Mouse (Mus musculus): ENCODE results near the gene Pla2g15.
"Not testable (repeated sequence)": the region's sequence is repeated elsewhere in the genome, so short reads cannot be mapped to it uniquely, and the experiment has no call there.

Gene Pla2g15

GRCm38 (mm10) chr8:106169017-106169933 is 19.1 kb downstream of the Pla2g15 start:
- peak; percentile 28 for DNase-seq (ENCODE audit: low spot score)

GRCm38 (mm10) chr8:106169934-106170480 is 19.8 kb downstream of the Pla2g15 start:
- DNase-seq (ENCODE audit: low spot score) = no peak

GRCm38 (mm10) chr8:106173566-106173965 is 23.4 kb downstream of the Pla2g15 start:
- no peak for DNase-seq (ENCODE audit: low spot score)

GRCm38 (mm10) chr8:106176891-106177290 is 26.7 kb downstream of the Pla2g15 start:
- DNase-seq (ENCODE audit: low spot score) = no peak

GRCm38 (mm10) chr8:106177594-106177993 is 27.4 kb downstream of the Pla2g15 start:
- no peak for DNase-seq (ENCODE audit: low spot score)

- no peak for DNase-seq (ENCODE audit: low spot score)
Observed at GRCm38 (mm10) chr8:106178428-106178827, 28.2 kb downstream of the Pla2g15 start.

GRCm38 (mm10) chr8:106185628-106186270 is 35.5 kb downstream of the Pla2g15 start:
- no peak for DNase-seq (ENCODE audit: low spot score)

- no peak for DNase-seq (ENCODE audit: low spot score)
Observed at GRCm38 (mm10) chr8:106186394-106186793, 36.2 kb downstream of the Pla2g15 start.

GRCm38 (mm10) chr8:106189162-106189561 is 39.0 kb downstream of the Pla2g15 start:
- DNase-seq (ENCODE audit: low spot score) = no peak

GRCm38 (mm10) chr8:106191639-106192038 is 41.4 kb downstream of the Pla2g15 start:
- DNase-seq (ENCODE audit: low spot score) = peak; percentile 44

- DNase-seq (ENCODE audit: low spot score) = no peak
Observed at GRCm38 (mm10) chr8:106193162-106193561, 43.0 kb downstream of the Pla2g15 start.

GRCm38 (mm10) chr8:106194062-106194461 is 43.9 kb downstream of the Pla2g15 start:
- no peak for DNase-seq (ENCODE audit: low spot score)

GRCm38 (mm10) chr8:106198741-106199140 is 48.5 kb downstream of the Pla2g15 start:
- DNase-seq (ENCODE audit: low spot score) = peak; percentile 28

GRCm38 (mm10) chr8:106199596-106199995 is 49.4 kb downstream of the Pla2g15 start:
- DNase-seq (ENCODE audit: low spot score) = not testable (repeated sequence)

- DNase-seq (ENCODE audit: low spot score) = peak; percentile 48
Observed at GRCm38 (mm10) chr8:106210035-106210731, 60.0 kb downstream of the Pla2g15 start.

GRCm38 (mm10) chr8:106210821-106211345 is 60.7 kb downstream of the Pla2g15 start, which contains the start of the genes Slc7a6os and Prmt7:
Gene Slc7a6os, minus strand, starts transcription at chr8:106210935.
Gene Prmt7, plus strand, starts transcription at chr8:106210936.
- peak; percentile 90 for DNase-seq (ENCODE audit: low spot score)

GRCm38 (mm10) chr8:106211421-106211820 is 61.2 kb downstream of the Pla2g15 start:
- no peak for DNase-seq (ENCODE audit: low spot score)

GRCm38 (mm10) chr8:106213959-106214358 is 63.8 kb downstream of the Pla2g15 start:
- DNase-seq (ENCODE audit: low spot score) = no peak
